Mouse (Mus musculus) neutrophil, adult 5-6 weeks (primary cell): ENCODE measurements around the gene Rrp8. TPM values are rescaled to one million over a fixed set of nuclear protein-coding genes. Genes with fewer than 3 reads are reported as not detected.

ENCODE experiments used
- ATAC-seq: fragments of 151-379, 151-347 bp; 2 replicates; pipeline ENCODE4 v1.8.0; 2017; ENCODE audit warnings: mild to moderate bottlenecking, moderate TSS enrichment; ENCODE audit not compliant: insufficient number of reproducible peaks, poor library complexity, low FRiP score, severe bottlenecking; ENCODE audit errors: extremely low read depth
- total RNA-seq: library from RNA; stranded (forward); fragments of 200-1000 nt; gene quantifications from 2 replicates; pipeline ENCODE4 v1.2.3, GENCODE M21; 2017

The Rrp8 gene
- 21.3 and 30.6 TPM in 2 replicates for total RNA-seq

DNA sequence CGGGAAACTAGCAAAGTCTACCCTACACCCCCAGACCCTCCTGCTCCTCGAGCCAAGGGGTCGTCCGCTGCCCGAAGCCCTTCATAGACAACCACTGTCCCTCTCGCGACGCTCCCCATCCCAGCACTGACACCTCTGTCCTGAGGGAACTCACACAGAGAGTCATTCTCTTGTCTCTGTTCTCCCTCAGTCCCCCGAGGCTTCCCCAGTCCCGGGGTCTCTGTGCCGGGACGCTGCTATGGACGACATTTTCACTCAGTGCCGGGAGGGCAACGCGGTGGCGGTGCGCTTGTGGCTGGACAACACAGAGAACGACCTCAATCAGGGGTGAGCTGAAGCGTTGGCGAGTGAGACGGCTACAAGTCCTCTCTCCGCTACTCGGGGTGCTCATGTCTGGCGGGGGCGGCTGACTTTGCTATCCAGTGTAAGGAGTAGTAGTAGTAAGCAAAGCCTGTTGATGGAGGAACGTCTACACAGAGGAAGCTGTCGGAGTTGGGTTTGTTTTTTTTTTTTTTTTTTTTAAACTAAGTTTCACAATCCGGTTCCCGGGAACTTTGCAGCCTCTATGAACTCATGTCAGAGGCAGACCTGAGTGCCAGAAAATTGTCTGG, at the start of gene Rrp8:
TSS of gene Rrp8 (minus strand) at position 475 of the 611 bp plus-strand sequence.
- 0 out of 2 replicates have a peak, but pooled peaks have one; percentile 11 for ATAC-seq

DNA sequence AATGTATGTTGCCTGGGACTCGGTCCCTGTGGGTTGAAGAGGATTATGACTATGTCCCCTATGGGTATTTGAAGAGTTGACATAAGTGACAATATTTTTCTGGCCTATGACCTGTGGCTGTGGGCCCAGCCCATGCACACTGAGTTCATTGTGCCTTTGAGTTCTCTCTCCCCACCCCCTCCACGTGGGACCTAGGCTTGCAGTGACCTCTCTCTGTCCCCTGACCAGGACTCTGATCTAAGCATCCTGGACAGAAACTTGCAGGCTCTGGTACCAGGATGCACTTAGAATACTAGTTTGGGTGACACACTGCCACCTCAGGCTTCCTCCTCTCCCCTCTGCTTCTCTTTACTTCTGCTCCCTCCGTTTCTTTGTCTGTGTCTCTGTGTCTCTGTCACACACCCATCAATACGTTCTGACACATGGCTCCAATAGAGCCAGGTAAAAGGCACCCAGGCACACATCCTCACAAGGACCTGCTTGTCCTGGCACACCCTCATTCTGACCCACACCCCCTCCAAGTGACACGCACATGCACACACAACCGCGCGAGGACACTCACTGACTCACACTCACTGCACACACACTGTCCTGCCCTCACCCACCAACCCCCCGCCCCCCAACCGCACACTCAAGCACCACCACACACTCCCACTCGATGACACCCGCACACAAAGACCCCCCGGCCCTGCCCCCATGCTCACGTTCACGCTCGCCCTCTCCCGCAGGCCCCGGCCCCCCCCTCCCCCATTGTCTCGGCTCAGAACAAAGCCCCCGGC, 49.5 kb upstream of the Rrp8 start:
- ATAC-seq: no peak

- no peak for ATAC-seq
Measured at GRCm38 (mm10) chr7:105784556-105784955, 47.4 kb upstream of the Rrp8 start.

DNA sequence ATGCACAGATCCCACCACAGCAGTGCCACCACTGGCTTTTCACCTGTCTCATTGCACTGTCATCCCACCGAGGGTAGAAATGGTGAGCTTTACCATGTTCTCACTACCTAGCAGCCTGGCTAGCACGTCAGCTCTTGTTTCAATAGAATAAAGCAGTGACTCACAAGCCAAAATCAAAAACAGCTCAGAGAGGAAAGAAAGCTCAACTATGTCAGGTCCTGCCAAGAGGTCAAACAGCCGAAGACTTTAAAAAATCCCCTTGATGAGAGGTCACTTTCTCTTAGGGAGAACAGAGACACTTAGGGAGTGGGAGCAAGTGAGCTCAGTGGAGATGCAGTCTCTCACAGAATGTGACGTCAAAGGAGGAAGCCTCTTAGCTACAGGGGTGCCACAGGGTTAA, 46.7 kb upstream of the Rrp8 start:
- no peak for ATAC-seq

DNA sequence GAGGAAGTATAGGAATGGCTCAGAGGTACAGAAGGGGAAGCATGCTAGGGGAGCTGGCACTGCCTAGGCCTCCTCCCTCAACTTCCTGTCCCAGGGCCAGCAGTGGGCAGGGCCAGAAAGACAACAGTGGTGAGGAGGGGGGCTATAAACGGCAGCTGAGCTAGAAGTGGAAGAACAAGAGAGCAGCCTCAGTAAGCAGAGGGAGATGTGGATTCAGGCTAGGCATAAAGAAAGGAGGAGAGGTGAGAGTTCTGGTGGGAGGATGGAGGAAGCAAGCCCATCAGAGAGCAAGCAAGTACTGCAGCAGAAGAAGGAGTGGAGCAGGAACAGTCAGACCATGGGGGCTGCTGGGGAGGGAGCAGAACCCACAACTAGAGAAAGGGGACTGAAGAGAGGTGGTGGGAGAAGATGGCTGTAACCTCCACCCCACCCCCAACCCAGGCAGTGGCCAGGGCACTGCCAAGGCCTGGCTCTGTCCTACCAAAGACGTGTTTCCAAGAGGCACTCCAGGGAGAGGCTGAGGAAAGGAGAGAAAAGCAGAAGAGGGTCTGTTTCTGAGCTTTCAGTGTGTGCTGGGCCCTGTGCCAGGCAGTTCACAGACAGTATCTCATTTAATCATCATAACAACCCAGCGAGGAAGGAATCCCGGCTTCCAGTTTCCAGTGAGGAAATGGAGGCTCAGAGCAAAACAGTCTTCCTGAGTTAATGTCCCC, 41.5 kb upstream of the Rrp8 start:
- peak; percentile 63; the same call in 1 of the 2 replicates for ATAC-seq

- ATAC-seq: peak; percentile 18; the same call in 1 of the 2 replicates
Measured at GRCm38 (mm10) chr7:105777797-105778552, 40.8 kb upstream of the Rrp8 start.

- ATAC-seq: no peak
Measured at GRCm38 (mm10) chr7:105777316-105777715, 40.1 kb upstream of the Rrp8 start.

DNA sequence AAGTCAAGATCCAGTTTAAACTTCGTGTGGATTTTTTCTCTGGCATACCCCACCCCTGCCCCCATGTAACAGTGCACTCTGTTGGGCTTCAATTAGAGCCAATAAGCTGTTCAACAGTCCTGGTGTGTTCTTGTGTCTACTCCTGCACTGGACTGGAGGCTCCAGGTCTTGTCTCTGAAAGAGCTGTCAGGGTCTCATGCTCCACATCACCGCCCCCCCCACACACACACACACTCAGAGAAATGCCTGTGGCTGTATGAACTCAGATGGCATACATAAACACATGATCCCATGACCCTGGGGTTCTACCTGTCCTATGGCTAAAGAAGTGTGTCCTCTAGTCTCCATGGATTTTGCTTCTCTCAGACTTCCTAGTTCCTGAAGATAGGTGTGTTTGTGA, 38.8 kb upstream of the Rrp8 start:
- ATAC-seq: no peak

GRCm38 (mm10) chr7:105774661-105775060, 37.5 kb upstream of the Rrp8 start:
- no peak for ATAC-seq

DNA sequence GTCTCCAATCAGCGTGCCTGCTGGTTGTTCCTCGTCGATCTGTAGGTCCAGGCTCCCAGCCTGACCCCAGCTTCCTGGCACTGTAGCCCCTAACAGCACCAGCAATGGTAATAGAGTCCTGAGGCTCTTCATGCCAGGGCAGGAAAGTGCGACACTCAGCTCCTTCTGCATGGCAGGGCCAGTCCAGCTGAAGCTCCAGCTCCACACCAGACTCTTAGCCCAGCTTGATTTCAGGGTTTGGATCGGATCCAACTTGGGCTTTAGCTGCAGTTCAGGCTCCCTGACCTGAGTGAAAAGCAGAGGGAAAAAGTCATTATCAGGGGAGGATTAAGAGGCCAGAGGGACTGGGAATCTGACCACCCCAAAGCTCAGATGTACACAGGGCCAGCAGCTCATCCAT, 35.9 kb upstream of the Rrp8 start:
- ATAC-seq: no peak

DNA sequence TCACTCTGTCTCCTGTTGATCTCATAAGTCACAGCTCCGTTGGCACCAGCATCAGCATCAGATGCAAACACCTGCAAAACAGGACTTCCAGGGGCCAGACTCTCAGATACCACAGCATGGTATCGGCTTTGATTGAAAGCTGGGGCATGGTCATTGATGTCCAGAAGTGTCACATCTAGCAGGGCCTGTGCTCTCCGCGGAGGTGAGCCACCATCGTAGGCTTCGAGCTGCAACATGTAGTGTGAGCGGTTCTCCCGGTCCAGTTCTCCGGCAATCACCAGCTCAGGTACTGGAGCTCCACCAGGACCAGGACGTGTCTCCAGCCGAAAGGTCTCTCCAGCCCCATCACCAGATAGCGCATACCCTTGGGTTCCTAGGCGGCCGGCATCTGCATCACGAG, 35.1 kb upstream of the Rrp8 start:
- ATAC-seq: no peak

DNA sequence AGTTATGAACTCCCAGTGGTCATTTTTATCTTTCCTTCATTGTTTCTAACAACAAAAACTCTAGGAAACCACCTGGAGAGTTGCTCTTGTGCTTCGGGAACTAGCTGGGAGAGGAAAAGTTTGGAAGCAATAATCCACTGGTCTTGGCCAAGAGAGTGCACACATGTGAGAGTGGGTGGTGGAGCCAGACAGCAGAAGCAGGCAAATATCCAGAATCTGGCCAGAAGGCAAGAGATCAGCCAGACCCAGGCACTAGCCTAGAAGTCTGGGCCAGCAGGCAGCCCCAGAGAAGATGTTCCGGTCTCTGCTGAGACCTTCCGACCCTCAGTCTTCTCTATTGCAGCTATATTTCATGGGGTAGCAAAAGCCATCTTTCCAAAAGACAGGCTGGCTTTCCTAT, 32.8 kb upstream of the Rrp8 start:
- ATAC-seq: no peak

- no peak for ATAC-seq
Measured at GRCm38 (mm10) chr7:105767729-105768165, 30.6 kb upstream of the Rrp8 start.

GRCm38 (mm10) chr7:105764331-105764730, 27.1 kb upstream of the Rrp8 start:
- no peak for ATAC-seq

- ATAC-seq: no peak
Measured at GRCm38 (mm10) chr7:105762517-105763270, 25.5 kb upstream of the Rrp8 start.

DNA sequence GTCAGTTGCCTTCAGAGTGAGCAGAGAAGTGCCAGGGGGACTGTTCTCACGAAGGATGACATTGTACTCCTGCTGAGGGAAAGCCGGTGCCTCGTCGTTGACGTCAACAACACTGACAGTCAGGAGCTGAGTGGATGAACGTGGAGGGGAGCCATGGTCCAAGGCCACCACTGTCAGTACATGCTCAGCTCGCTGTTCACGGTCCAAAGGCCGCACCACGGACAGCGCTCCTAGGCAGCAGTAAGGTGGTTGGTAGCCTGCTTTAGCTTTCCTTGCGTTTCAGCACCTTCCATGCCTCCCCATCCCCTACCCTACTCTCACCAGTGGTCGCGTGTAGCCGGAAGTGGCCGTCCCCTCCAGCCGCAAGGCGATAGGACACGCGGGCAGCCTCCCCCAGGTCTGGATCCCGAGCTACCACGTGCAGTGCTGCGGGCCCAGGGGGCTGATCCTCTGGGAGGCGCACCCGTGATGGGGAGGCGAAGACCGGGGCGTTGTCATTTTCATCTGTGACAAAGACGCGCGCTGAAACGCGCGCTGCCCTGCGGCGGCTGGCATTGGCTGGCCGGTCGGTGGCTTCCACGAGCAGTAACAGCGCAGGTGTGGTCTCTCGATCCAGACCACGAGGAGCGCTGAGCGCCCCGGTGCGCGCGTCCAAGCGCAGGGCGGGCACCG, 24.8 kb upstream of the Rrp8 start:
- ATAC-seq: no peak

DNA sequence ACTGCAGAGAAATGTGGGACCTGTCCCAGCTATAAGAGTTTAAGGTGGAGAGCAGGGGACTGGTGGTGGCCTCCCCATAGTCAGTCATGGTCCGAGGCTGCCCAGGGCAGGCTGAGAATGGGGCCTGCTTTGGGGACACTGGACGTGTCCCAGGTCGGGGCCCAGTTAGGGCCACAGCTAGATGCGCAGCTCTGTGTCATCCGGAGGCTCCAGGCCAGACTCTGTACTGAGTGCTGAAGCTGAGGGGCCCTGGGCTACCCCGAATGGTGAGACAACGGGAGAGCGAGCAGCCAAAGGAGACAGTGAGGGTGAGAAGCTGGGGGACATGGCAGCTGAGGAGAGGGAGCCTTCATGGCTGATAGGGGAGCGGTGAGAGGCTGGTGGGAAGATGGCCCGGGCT, 16.1 kb upstream of the Rrp8 start:
- no peak for ATAC-seq

- no peak for ATAC-seq
Measured at GRCm38 (mm10) chr7:105752716-105753115, 15.5 kb upstream of the Rrp8 start.
